Mouse (Mus musculus): ENCODE data around the gene St8sia6.
"Not testable (repeated sequence)": the region's sequence is repeated elsewhere in the genome, so short reads cannot be mapped to it uniquely, and the experiment has no call there.

St8sia6 gene

DNA sequence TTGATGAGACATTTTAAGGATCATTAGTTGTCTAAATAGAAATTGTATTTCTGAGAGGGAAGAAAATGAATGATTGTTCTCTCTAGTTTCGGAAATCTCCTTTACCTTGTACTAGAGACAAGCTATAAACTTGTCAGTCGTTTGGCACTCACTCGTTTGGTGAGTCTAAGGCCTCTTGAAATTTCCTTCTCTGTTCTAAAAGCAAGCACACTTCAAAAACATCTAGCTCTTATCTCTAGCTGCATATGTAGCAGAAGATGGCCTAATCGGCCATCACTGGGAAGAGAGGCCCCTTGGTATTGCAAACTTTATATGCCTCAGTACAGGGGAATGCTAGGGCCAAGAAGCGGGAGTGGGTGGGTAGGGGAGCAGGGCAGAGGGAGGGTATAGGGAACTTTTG is 190.2 kb downstream of the St8sia6 start:
- DNase-seq (ENCODE audit: low spot score), result not testable (repeated sequence)

- no peak for DNase-seq (ENCODE audit: low spot score)
Observed at GRCm38 (mm10) chr2:13603093-13603492, 190.8 kb downstream of the St8sia6 start.
